Mouse (Mus musculus) gastrocnemius, postnatal 10 days (tissue): ENCODE data around the gene Zfand3. TPM values are rescaled to one million over a fixed set of nuclear protein-coding genes. Genes with fewer than 3 reads are reported as not detected.

Source experiments
- DNase-seq: peaks from one replicate; pipeline ENCODE4 v3.0.0; 2021; ENCODE audit warnings: mixed read lengths
- total RNA-seq, 2 experiments: library from RNA; stranded (reverse); gene quantifications; 2 replicates each; pipeline ENCODE4 v1.2.3; 2021

Zfand3 gene
- total RNA-seq, 2 experiments from 2014 or later: 111 to 119 TPM

GRCm38 (mm10) chr17:30051523-30052346 lies 47.2 kb downstream of the Zfand3 start:
- DNase-seq: no peak

GRCm38 (mm10) chr17:30052347-30052742 lies 47.8 kb downstream of the Zfand3 start:
- no peak for DNase-seq

- DNase-seq: no peak
These were observed 48.9 kb downstream of the Zfand3 start for GRCm38 (mm10) chr17:30053463-30053862.

GRCm38 (mm10) chr17:30053871-30054270 lies 49.3 kb downstream of the Zfand3 start:
- no peak for DNase-seq

- DNase-seq: no peak
These were observed 51.7 kb downstream of the Zfand3 start for GRCm38 (mm10) chr17:30056226-30056625.

GRCm38 (mm10) chr17:30058594-30058993 lies 54.1 kb downstream of the Zfand3 start:
- no peak for DNase-seq

GRCm38 (mm10) chr17:30059066-30059465 lies 54.5 kb downstream of the Zfand3 start:
- no peak for DNase-seq

GRCm38 (mm10) chr17:30061100-30061837 lies 56.7 kb downstream of the Zfand3 start:
- DNase-seq: no peak

- DNase-seq: no peak
These were observed 59.3 kb downstream of the Zfand3 start for GRCm38 (mm10) chr17:30063849-30064248.

- DNase-seq: no peak
These were observed 60.2 kb downstream of the Zfand3 start for GRCm38 (mm10) chr17:30064746-30065145.

GRCm38 (mm10) chr17:30069776-30070175 lies 65.2 kb downstream of the Zfand3 start:
- DNase-seq: no peak

GRCm38 (mm10) chr17:30070631-30071030 lies 66.1 kb downstream of the Zfand3 start:
- no peak for DNase-seq

- no peak for DNase-seq
These were observed 68.1 kb downstream of the Zfand3 start for GRCm38 (mm10) chr17:30072613-30073012.

GRCm38 (mm10) chr17:30075896-30076295 lies 71.4 kb downstream of the Zfand3 start:
- DNase-seq: no peak

- no peak for DNase-seq
These were observed 79.5 kb downstream of the Zfand3 start for GRCm38 (mm10) chr17:30084007-30084406.

- no peak for DNase-seq
These were observed 82.2 kb downstream of the Zfand3 start for GRCm38 (mm10) chr17:30086695-30087094.

- DNase-seq: no peak
These were observed 83.9 kb downstream of the Zfand3 start for GRCm38 (mm10) chr17:30088431-30088830.

GRCm38 (mm10) chr17:30090416-30090815 lies 85.9 kb downstream of the Zfand3 start:
- no peak for DNase-seq

GRCm38 (mm10) chr17:30093148-30093749 lies 88.7 kb downstream of the Zfand3 start:
- no peak for DNase-seq

GRCm38 (mm10) chr17:30097156-30097555 lies 92.6 kb downstream of the Zfand3 start:
- no peak for DNase-seq

GRCm38 (mm10) chr17:30097677-30098076 lies 93.1 kb downstream of the Zfand3 start:
- no peak for DNase-seq

- no peak for DNase-seq
These were observed 95.1 kb downstream of the Zfand3 start for GRCm38 (mm10) chr17:30099670-30100069.

GRCm38 (mm10) chr17:30101801-30102200 lies 97.3 kb downstream of the Zfand3 start:
- no peak for DNase-seq
